13 mouse cellular contexts compared by ENCODE assay signal in the genomic region with DNA sequence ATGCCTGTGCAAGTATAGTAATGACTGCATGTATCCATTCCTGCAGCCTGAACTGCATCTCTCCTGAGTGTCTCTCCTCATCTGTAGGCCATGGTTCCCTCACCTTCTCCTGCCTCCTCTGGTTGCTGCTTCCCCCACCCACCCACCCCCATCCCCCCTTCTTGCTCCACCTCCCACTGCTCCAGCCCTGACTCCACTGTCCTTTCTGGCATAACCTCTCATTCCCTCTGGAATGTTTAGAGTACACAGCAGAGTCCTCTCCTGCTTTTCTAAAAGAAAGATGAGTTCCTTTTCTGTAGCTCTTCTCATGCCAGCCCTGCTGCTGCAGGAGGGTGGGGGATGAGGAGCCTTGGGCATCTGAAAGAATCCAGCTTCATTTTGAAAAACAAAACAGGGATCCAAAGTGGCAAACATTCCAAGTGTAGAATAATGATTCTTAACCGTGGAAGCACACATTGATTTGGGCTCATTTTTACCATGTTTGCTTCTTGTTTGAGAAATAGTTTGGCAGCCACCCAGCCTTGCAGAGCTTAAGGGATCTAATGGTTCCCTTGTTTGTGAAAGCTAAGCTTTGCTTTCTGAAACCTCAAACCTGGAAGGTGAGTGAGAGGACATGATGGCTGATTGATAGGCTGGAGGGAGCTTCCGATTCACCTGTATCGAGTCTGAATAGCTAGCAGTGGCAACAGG.
DNase-seq lines count a peak whose midpoint lies in the region; ATAC-seq and TF ChIP-seq lines count a peak whose summit lies in the region.
"Had no signal": no experiment of that assay in that cellular context is flagged by ENCODE, and none has a peak within 500 bp of the region (broad histone marks: within the 10 kb centered on the region; RNA-seq: fewer than 3 reads in every experiment).

No protein-coding gene starts in this region.

- ATAC-seq in kidney, embryonic 16.5 days (ENCODE audit: low FRiP score, low TSS enrichment), result peak; percentile 15; the same call in 1 of the 2 replicates
- ATAC-seq in kidney, embryonic 15.5 days (replicated peaks; ENCODE audit: low FRiP score), result no peak
- ATAC-seq in lung, postnatal 0 days, result no peak

- TF ChIP-seq CTCF in lung, postnatal 0 days (IDR thresholded peaks at IDR 0.05), result no peak

- no peak overlapping the region for H3K4me3 ChIP-seq in kidney, embryonic 16.5 days (ENCODE audit: low read length)
- no peak overlapping the region for H3K4me3 ChIP-seq in kidney, embryonic 15.5 days (replicated peaks)
- H3K4me3 ChIP-seq in lung, postnatal 0 days (ENCODE audit: low read depth, low read length), result no peak overlapping the region
- H3K4me3 ChIP-seq: embryonic facial prominence, embryonic 12.5 days; limb, embryonic 12.5 days had no signal

- no peak overlapping the region for H3K9ac ChIP-seq in kidney, embryonic 16.5 days (replicated peaks; ENCODE audit: low read length)
- no peak overlapping the region for H3K9ac ChIP-seq in kidney, embryonic 15.5 days
- no peak overlapping the region for H3K9ac ChIP-seq in lung, postnatal 0 days (replicated peaks; ENCODE audit: low read depth)
- H3K9ac ChIP-seq: embryonic facial prominence, embryonic 12.5 days; limb, embryonic 12.5 days had no signal

- H3K4me2 ChIP-seq in kidney, embryonic 16.5 days (replicated peaks; ENCODE audit: low read depth, low read length), result no peak overlapping the region
- H3K4me2 ChIP-seq in kidney, embryonic 15.5 days, result no peak overlapping the region
- H3K4me2 ChIP-seq in lung, postnatal 0 days (replicated peaks; ENCODE audit: low read depth, low read length), result no peak overlapping the region
- H3K4me2 ChIP-seq: embryonic facial prominence, embryonic 12.5 days; limb, embryonic 12.5 days had no signal

- TF ChIP-seq EP300 in lung, postnatal 0 days (IDR thresholded peaks at IDR 0.05), result no peak

- H3K27me3 ChIP-seq in kidney, embryonic 16.5 days (ENCODE audit: insufficient read depth, low read length), result no peaks in the 10 kb centered on the region
- no peaks in the 10 kb centered on the region for H3K27me3 ChIP-seq in kidney, embryonic 15.5 days
- H3K27me3 ChIP-seq in lung, postnatal 0 days (replicated peaks; ENCODE audit: insufficient read depth, low read length), result no peaks in the 10 kb centered on the region
- H3K27me3 ChIP-seq: embryonic facial prominence, embryonic 12.5 days; limb, embryonic 12.5 days had no signal

- no peaks in the 10 kb centered on the region for H3K9me3 ChIP-seq in kidney, embryonic 16.5 days (ENCODE audit: low read length)
- no peaks in the 10 kb centered on the region for H3K9me3 ChIP-seq in kidney, embryonic 15.5 days (replicated peaks)
- no peaks in the 10 kb centered on the region for H3K9me3 ChIP-seq in lung, postnatal 0 days (ENCODE audit: low read length)
- H3K9me3 ChIP-seq: embryonic facial prominence, embryonic 12.5 days; limb, embryonic 12.5 days had no signal

- WGBS in kidney, embryonic 16.5 days, result 80% methylated on average over 3 of the region's 3 CpGs
- WGBS in kidney, embryonic 15.5 days, result 85% methylated on average over 3 of the region's 3 CpGs
- WGBS in lung, postnatal 0 days, result 44% methylated on average over 3 of the region's 3 CpGs

- peak; percentile 46 for DNase-seq in Muller cell, postnatal 12 days (ENCODE audit: inconsistent ontology term)
- peak; percentile 65 for DNase-seq in brain, adult 2 months (ENCODE audit: low read depth, low spot score)
- peak; percentile 48 for DNase-seq in lung, postnatal 0 days (ENCODE audit: low spot score)
- no peak for DNase-seq in thymus, adult 18-20 months
- no peak for DNase-seq in gastrocnemius, adult 18-20 months (ENCODE audit: low spot score)
- DNase-seq: cerebellum, adult 11-12 months; heart, postnatal 14 days; right cerebral cortex, adult 18-20 months; thymus, postnatal 36 days had no signal

- peaks cover 25% of the 10 kb centered on the region for H3K36me3 ChIP-seq in kidney, embryonic 16.5 days (ENCODE audit: insufficient read depth, low read length)
- peaks cover 42% of the 10 kb centered on the region for H3K36me3 ChIP-seq in kidney, embryonic 15.5 days
- H3K36me3 ChIP-seq in lung, postnatal 0 days (ENCODE audit: insufficient read depth, low read length), result no peaks in the 10 kb centered on the region

- H3K27ac ChIP-seq in kidney, embryonic 16.5 days (ENCODE audit: low read length), result no peak overlapping the region
- H3K27ac ChIP-seq in kidney, embryonic 15.5 days, result no peak overlapping the region
- peak overlapping the region; percentile 33 for H3K27ac ChIP-seq in lung, postnatal 0 days (ENCODE audit: low read length)
- H3K27ac ChIP-seq: embryonic facial prominence, embryonic 12.5 days; limb, embryonic 12.5 days had no signal

- no peaks in the 10 kb centered on the region for H3K4me1 ChIP-seq in kidney, embryonic 16.5 days (ENCODE audit: insufficient read depth, low read length)
- H3K4me1 ChIP-seq in kidney, embryonic 15.5 days, result peaks cover 3% of the 10 kb centered on the region
- H3K4me1 ChIP-seq in lung, postnatal 0 days (ENCODE audit: insufficient read depth, low read depth, low read length), result no peaks in the 10 kb centered on the region; the same call in 1 of the 2 replicates
- H3K4me1 ChIP-seq: embryonic facial prominence, embryonic 12.5 days had no signal

Comparison
In these comparisons a context has a peak if more than half of its experiments do, and no peak if none do; other contexts are left out.
1. DNase-seq: peak in Muller cell, postnatal 12 days (single experiment), brain, adult 2 months (single experiment) and lung, postnatal 0 days (single experiment); none in thymus, adult 18-20 months (0 of 2) and gastrocnemius, adult 18-20 months (single experiment).